Mouse (Mus musculus): ENCODE measurements at regions not wholly inside any gene's neighbourhood (a gene's known extent, or its start where the extent isn't known, plus 50 kb on each side); places are given as distances from the start of the nearest gene placed in this dataset.

DNA sequence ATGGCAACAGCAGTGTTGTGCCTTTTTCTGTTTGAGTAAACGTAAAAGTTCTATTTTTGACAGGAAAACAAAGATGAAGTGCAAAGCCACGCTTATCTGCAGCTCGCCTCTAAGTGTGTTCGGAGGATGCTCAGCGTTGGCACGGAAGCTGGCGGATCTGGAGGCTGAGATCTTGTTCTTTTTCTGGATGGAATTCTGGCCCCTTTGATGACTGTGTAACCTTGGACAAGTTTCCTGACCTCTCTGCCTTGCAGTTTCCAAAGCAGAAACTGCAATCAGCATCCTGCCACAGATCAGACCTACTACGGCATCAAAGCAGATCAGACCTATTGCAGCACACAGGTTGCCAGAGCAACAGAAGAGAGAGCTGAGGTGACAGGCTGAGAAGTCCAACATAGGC, 89.1 kb upstream of the Myocd start:
- no peak for DNase-seq

DNA sequence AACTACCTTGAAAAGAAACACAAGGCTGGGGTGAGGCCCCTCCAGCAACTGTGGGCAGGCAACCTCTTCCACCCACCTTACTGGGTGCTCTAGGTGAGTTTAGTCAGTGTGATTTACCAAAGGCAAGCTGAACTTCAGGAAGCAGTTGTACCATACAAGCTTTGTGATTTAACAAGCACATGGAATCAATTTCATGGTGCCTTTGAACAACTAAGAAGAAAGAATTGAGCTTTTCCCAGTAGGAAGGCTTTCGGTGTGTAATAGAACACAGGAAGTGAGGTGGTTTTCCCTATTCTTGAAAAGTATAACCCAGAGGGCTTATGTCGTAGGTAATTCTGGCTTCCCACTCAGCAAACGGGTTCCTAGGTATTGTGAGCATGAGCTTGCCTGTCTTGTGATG, 82.7 kb upstream of the Myocd start:
- no peak for DNase-seq

DNA sequence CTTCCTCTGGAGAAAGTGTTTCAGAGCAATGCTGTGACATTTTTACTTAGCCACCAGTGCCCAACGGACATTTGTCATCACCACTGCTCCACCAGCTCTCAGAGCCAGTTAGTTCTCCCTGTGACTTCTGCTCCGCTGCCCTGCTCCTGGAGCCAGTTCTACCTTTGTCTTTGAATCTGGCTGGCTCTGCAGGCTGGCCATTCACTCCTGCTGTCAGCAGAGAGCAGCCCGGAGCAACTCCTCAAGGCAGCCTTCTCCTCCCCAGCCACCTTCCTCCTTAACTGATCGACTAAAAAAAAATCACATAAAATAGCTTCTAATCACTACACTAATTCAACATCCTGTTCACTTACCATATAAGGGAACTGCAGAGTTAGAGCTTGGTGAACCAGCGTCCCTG, 79.2 kb upstream of the Myocd start:
- DNase-seq, result no peak

DNA sequence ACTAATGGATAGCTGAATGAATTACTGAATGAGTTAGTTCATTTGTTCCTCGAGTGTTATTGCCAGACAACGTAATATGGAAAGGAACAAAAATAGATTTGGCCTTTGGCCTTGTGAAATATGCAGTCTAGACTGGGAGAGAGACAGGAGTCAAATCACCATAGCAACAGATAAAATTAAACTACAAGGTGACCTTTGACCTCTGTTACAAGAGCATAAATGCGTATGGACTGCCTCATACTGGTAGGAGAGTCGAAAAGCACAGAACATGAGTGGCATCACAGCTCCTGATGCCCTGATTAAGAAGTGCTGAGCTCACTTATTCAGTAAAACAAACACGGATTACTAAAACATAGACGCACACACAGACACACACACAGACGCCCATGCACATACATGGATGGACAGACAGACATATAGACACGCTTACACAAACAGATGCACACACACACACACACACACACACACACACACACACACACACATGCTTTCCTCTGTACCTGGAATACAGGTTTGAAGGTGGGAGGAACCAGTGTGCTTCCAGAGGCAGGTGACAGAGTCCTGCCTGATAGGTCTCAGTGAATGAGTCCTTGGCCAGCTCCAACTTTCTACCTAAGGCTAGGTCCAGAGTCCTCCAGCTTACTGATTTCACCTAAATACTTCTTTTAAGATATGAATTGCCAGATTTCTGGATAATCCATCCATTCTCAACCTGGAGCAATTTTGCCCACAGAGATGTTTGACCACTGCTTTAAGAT, 72.1 kb upstream of the Myocd start:
- DNase-seq, result no peak

DNA sequence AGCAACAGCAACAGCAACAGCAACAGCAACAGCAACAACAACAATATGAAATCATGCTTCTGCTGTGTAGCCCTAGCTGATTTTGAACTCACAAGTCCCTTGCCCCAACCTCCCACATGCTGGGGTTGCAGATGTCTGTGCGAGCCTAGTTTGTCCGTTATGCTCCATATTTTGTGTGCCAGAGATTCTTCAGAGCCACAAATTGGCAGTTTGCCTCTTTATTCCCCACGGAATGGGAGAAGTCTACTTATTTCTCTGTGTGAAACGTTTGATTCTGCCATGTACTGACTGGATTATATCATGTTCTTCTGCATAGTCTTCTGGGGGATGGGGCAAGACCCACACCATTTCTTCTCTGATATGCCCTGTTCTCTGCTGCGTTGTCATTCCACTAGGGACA, 64.5 kb upstream of the Myocd start:
- DNase-seq, result no peak

DNA sequence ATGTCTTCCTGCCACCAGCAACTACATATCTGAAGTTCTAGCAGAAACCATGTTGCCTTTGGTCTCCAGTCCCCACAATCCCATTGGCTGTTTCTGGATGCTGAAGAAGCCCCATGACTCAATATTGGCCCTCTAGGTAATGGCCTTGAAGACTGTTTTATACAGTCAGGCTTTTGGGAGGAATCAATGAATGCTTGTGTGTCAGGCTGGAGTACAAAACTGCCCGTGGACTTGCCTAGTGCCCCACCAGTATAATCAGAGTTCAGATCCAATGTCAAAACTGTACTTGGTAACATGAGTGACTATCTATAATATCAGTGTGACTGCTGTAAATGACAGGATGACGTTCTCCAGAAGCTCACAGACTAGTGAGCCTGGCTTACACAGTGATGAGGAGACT, 63.3 kb upstream of the Myocd start:
- no peak for DNase-seq

DNA sequence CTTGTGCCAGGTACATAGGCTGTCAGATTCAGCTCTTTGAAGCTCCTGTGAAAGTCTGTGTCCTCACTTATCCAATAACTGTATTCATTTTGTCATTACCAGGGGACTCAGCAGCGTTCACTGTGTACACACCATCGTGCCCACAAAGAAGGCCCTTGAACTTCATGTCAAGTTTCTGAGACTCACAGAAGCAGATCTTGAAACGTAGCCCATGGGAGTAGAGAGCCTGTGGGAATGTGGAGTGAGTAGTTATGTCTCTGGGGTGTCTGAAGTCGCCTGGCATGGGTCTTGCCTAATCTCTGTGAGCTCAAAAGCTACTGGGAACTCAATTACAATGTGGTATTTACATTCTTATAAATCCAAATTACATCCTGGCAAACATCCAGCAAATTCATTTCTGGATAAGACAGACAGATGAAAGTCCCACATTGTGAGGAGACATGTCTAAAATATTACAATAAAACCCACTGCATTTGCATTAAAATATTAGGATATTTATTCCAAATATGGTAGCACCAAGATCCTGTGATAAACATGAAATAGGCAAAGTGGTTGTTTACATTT, 53.2 kb upstream of the Myocd start:
- DNase-seq, result no peak

Measured in cerebellum, adult 11 months (tissue).